Mouse (Mus musculus): ENCODE measurements at regions not wholly inside any gene's neighbourhood (a gene's known extent, or its start where the extent isn't known, plus 50 kb on each side); places are given as distances from the start of the nearest gene placed in this dataset.

DNA sequence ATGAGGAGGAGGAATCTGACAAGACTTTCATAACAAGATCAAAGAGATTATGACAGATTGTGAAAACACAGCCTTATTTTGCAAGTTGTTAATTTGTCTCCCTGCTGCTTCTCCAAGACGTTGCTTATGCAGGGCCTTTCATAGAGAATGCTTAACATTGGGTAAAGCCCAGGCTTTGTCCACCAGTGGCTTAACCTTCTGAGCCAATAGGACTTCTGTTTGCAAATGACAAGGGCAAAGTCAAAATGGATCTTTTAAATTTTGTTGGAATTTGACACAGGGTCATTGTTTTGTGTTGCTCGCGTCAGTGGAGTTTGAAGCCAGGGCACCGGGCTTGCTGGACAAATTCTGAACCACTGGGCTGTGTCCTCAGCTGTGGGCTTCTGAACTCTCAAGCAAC lies 346.6 kb downstream of the Epha4 start:
- DNase-seq (ENCODE audit: low spot score in 2 of 2) = no peak

DNA sequence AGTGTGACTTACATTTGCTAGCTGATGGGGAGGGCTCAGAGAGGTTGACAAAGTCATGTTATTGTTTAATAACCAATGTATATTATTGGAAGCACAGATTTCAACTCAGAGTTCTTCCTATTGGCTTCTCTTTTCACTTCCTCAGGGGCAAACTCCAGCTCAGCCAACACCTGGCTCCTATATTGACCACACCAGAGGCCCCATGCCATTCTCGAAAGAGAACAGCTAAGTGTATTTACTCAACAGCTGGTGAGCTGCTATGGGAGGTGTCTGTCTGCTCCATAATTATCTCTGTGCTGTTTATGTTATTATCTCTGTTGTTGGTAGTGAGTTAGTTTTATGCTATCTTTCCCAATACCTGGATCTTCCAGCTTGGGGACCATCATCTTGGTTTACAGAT lies 342.4 kb downstream of the Epha4 start:
- no peak for DNase-seq (ENCODE audit: low spot score in 2 of 2)

GRCm38 (mm10) chr1:77174801-77175200 lies 340.1 kb downstream of the Epha4 start:
- DNase-seq (ENCODE audit: low spot score in 2 of 2) = no peak

DNA sequence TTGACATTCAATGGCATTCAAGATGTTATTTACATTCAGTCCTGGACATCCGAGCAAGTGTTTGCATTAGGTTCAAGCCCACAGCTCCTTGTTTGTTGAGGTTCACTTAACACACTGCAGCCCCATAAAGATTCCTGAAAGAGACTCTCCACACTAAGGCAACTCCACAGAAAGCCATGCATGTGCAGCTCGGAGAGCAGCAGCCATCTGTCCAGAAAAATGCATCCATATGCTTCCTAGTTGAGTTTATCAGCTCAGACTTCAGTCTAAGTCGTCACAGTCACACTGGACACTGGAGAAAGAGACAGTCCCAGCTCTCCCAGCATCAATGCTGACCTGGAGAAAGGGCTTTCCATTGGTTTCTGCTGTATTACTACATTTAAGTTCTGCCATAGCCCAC lies 339.7 kb downstream of the Epha4 start:
- DNase-seq (ENCODE audit: low spot score in 2 of 2) = peak in 1 of 2 experiments; percentile 13

DNA sequence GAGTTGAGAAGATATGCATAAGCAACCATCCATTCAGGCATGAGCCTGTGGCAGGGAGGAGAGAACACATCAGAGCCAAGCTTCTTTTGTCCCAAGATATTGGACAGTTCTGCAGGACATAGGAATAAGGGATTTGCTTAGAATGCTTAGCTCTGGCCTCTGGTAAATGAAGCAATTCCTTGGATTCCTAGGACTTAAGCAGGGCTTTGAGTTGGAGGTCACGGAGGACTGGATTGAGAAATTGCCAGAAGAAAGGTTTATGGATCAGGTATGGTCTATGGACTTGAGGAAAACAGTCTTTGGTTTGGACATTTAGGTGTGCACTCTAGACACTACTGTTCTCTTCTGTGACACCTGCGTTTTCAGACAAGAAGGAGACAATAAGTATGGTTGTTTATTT lies 338.4 kb downstream of the Epha4 start:
- DNase-seq (ENCODE audit: low spot score in 2 of 2) = no peak

DNA sequence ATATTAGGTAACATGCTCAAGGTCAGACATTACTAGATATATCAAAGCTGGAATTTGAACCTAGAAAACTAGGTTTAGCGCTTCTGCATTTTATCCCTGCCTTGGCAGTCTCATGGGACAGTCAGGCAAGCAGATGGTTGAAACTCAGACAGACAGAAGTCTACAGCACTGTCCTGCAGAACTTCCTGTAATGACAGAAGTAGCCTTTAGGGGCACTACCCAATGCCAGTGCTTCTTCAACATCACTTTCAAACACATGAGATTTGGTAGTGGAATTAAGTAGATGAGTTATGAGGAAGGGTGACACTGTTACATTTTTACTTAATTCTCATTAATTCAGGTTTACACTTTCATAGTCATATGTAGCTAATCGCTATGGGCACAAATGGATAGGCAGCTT lies 330.9 kb downstream of the Epha4 start:
- DNase-seq (ENCODE audit: low spot score in 2 of 2) = no peak

DNA sequence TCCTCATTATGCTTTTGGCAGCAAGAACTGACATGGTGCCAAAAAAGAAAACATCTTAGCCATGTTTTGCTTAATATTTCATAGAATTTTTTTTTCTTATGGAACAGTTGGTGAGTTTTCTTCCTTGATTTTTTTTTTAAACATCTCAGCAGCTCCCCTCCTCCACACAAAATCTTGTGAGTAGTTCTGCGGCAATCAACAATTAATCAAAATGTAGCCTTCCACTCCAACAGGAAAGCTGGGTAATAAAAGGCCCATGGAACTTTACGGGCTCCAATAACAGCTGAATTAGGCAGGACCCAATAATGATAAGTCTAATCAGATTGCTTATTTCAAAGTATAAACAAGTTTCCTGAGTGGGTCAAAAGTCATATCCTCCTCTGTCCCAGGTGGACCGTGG lies 324.7 kb downstream of the Epha4 start:
- DNase-seq (ENCODE audit: low spot score in 2 of 2) = no peak

DNA sequence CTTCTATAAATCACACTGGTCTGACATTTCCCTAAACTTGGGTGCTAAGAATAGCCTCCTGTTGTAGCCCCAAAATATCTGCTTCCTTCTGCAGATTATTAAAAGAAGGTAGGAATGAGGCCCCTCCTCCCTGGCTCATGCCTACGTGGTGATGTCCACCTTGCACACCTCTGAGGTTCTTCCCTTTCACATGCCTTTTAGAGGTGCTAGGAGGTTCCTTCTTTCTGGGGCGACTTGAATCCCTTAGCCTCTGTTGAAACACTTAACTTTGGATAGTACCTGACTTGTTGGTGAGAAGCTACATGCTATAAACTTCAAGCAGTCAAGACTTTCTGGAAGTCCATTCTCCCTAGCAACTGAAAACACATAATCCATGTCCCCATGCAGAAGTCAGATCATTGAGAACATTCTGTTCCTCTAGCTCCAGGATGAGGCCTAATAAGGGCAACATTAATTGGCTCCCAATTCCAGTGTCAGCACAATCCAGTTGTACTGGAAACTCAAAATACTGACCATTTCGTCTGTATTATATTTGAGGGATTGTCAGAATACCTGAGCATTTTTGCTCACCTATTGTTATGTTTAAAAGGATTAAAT lies 313.5 kb downstream of the Epha4 start:
- no peak for DNase-seq (ENCODE audit: low spot score in 2 of 2)

GRCm38 (mm10) chr1:77202948-77203347 lies 311.9 kb downstream of the Epha4 start:
- DNase-seq (ENCODE audit: low spot score in 2 of 2) = no peak

DNA sequence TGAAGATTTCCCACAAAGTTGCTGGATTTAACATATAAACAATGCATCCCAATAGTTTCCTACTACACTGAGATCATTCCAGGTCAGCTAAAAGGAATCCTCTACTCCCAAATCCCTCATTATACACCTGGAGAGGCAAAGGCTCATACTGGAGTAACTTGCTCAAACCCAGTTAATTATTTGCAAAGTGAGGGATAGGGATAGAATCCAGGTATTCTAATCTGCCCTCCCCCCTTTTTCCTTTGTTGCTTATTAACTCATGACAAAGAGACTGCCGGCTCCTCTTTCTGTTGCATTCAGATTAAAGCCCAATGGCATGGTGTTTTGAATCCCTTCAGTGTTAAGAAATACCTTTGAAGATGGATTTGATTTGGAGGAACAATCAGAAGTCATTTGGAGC lies 308.4 kb downstream of the Epha4 start:
- no peak for DNase-seq (ENCODE audit: low spot score in 2 of 2)

GRCm38 (mm10) chr1:77209395-77209794 lies 305.5 kb downstream of the Epha4 start:
- DNase-seq (ENCODE audit: low spot score in 2 of 2) = no peak

- DNase-seq (ENCODE audit: low spot score in 2 of 2) = no peak
Observed at GRCm38 (mm10) chr1:77213462-77214098, 301.3 kb downstream of the Epha4 start.

GRCm38 (mm10) chr1:77219488-77220321 lies 295.2 kb downstream of the Epha4 start:
- DNase-seq (ENCODE audit: low spot score in 2 of 2) = no peak

- DNase-seq (ENCODE audit: low spot score in 2 of 2) = no peak
Observed at GRCm38 (mm10) chr1:77220322-77220590, 294.6 kb downstream of the Epha4 start.

- DNase-seq (ENCODE audit: low spot score in 2 of 2) = no peak
Observed at GRCm38 (mm10) chr1:77220783-77221182, 294.1 kb downstream of the Epha4 start.

- DNase-seq (ENCODE audit: low spot score in 2 of 2) = no peak
Observed at GRCm38 (mm10) chr1:77221900-77222299, 293.0 kb downstream of the Epha4 start.

DNA sequence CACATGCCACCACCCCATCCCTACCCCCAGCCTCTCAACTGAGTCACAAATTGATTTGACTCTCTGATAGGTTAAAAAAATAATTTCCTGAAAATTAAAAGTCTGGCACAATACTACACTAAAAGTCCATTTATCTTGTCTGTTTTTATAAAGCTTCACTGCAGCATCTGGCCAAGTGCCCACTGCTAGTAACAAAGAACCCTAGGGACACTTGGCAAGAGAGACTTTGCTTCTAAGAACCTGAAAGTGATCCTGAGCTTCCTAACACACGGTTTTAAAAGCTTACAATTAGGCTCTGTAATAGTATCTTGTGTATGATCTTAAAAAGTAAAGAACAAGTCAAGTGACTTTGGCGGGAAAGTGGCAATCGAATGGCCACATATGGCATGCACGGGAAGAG lies 288.3 kb downstream of the Epha4 start:
- DNase-seq (ENCODE audit: low spot score in 2 of 2) = no peak

- no peak for DNase-seq (ENCODE audit: low spot score in 2 of 2)
Observed at GRCm38 (mm10) chr1:77226991-77227515, 287.8 kb downstream of the Epha4 start.

DNA sequence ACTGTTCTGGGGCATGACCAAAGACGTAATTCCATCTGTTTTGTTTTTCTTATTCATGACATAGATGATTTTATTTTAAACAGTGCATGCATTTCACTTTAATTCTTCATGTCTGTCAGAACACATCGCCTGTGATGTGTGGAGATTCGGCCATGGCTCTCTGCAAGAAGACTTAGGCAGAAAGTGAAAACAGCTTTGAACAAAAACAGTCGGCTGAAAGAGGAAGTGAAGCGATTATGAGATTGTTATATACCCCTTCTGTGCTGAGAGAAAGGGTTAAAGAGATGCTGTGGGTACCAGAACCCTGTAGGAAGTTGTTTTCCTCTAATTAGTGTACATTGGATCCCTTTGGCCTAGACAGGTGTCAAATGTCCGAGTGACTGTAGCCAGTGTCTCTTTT lies 287.1 kb downstream of the Epha4 start:
- DNase-seq (ENCODE audit: low spot score in 2 of 2) = no peak

GRCm38 (mm10) chr1:77229561-77229960 lies 285.3 kb downstream of the Epha4 start:
- DNase-seq (ENCODE audit: low spot score in 2 of 2) = no peak

GRCm38 (mm10) chr1:77233010-77233409 lies 281.9 kb downstream of the Epha4 start:
- DNase-seq (ENCODE audit: low spot score in 2 of 2) = no peak

DNA sequence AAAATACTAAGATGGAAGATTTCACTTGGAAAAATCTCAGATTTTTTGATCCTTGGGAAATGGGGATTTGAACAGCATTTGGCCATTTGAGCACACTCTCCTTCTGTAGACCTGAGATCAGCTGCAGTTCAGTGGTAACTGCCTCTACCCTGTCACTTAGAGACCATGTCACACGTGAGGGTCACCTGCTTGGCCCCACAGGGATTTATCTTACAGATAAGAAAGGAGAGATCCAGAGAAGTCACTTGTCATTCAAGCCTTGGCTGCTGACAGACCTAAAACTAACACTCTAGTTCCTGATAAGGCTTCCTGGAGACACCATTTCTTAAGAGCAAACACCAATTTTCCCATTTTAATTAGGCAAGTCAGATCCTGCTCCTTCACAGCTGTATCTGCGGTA lies 270.2 kb downstream of the Epha4 start:
- no peak for DNase-seq (ENCODE audit: low spot score in 2 of 2)

DNA sequence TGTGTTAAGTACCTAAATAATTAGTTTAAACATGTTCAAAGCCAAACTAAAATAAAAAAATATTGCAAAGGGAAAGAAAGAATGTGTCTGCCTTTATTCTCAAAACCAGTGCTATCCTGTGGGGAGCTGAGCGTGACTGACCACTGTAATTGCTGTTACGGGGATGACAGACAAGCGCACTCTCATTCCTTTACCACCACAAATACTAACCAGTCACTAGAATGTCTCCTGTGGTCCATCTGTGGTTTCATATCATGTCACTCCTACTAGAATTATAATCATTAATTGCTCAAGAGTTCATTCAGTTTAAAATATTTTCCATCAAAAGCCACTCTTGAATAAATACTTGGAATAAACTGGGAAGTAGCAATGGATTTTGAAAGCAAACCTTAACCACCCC lies 268.8 kb downstream of the Epha4 start:
- no peak for DNase-seq (ENCODE audit: low spot score in 2 of 2)

Data from right cerebral cortex, postnatal 36 days (tissue).